Mouse (Mus musculus) ES-Bruce4 (cell line): ENCODE results near the gene Abca4. TPM values are rescaled to one million over a fixed set of nuclear protein-coding genes. Genes with fewer than 3 reads are reported as not detected.

Experiments
- H3K27ac ChIP-seq: 2 replicates; pipeline ENCODE4 v1.5.1; 2012; ENCODE audit warnings: low read length, inconsistent platforms; ENCODE audit not compliant: insufficient read depth
- H3K27me3 ChIP-seq: 2 replicates; pipeline ENCODE4 v1.6.1; 2012; ENCODE audit warnings: mild to moderate bottlenecking, low read length, inconsistent platforms; ENCODE audit not compliant: control insufficient read depth, poor library complexity, insufficient read depth, severe bottlenecking
- H3K36me3 ChIP-seq: 2 replicates; pipeline ENCODE4 v1.6.1; 2012; ENCODE audit warnings: inconsistent platforms, mild to moderate bottlenecking, low read length, moderate library complexity; ENCODE audit not compliant: control insufficient read depth, poor library complexity, insufficient read depth, severe bottlenecking
- H3K4me1 ChIP-seq: one replicate; pipeline ENCODE4 v1.8.1; 2011; ENCODE audit warnings: low read length; ENCODE audit not compliant: control insufficient read depth, insufficient read depth
- H3K4me3 ChIP-seq: 2 replicates; pipeline ENCODE4 v1.5.1; 2011; ENCODE audit warnings: low read depth, mild to moderate bottlenecking, low read length
- H3K9ac ChIP-seq: 2 replicates; pipeline ENCODE4 v1.6.1; 2012; ENCODE audit warnings: low read depth, mild to moderate bottlenecking, inconsistent platforms; ENCODE audit not compliant: poor library complexity, severe bottlenecking
- H3K9me3 ChIP-seq: replicated peaks from 2 replicates; pipeline ENCODE4 v1.6.1; 2012; ENCODE audit warnings: mild to moderate bottlenecking, low read length, inconsistent platforms; ENCODE audit not compliant: control insufficient read depth, poor library complexity, insufficient read depth, severe bottlenecking
- CTCF ChIP-seq: IDR thresholded peaks from one replicate; pipeline ENCODE4 v1.8.1; 2011; ENCODE audit warnings: low read depth, low read length
- EP300 ChIP-seq: IDR thresholded peaks from 2 replicates; pipeline ENCODE4 v1.6.1; 2011; ENCODE audit warnings: low read depth, low read length; ENCODE audit not compliant: insufficient read depth
- POLR2A ChIP-seq: IDR thresholded peaks from one replicate; pipeline ENCODE4 v1.8.1; 2011; ENCODE audit warnings: low read length; ENCODE audit not compliant: insufficient read depth
- polyA plus RNA-seq: library from polyadenylated mRNA; stranded (reverse); fragments of >200 nt; gene quantifications from 2 replicates; pipeline ENCODE4 v1.2.4, GENCODE M21; 2011; ENCODE audit warnings: low read depth; ENCODE audit not compliant: missing spikeins, insufficient read depth, insufficient read length

The Abca4 gene
- polyA plus RNA-seq, 1 experiment, result 0.81 TPM

- H3K4me3 ChIP-seq, result no peak overlapping the region
- no peaks in the 10 kb centered on the region for H3K9me3 ChIP-seq
- H3K36me3 ChIP-seq, result no peaks in the 10 kb centered on the region
- TF ChIP-seq EP300, result no peak
- TF ChIP-seq POLR2A, result no peak
- TF ChIP-seq CTCF, result no peak
- no peak overlapping the region for H3K9ac ChIP-seq
- no peaks in the 10 kb centered on the region for H3K4me1 ChIP-seq
- no peaks in the 10 kb centered on the region for H3K27me3 ChIP-seq
- H3K27ac ChIP-seq, result no peak overlapping the region
These were observed 115.2 kb downstream of the Abca4 start for GRCm38 (mm10) chr3:122159447-122159846.

GRCm38 (mm10) chr3:122169616-122170178 is 125.5 kb downstream of the Abca4 start:
- H3K4me3 ChIP-seq, result no peak overlapping the region

GRCm38 (mm10) chr3:122170621-122171309 is 126.5 kb downstream of the Abca4 start:
- Histone ChIP-seq H3K9ac (no peak overlapping the region), H3K9me3 (no peaks in the 10 kb centered on the region), H3K4me1 (no peaks in the 10 kb centered on the region), H3K36me3 (no peaks in the 10 kb centered on the region), H3K4me3 (no peak overlapping the region), H3K27me3 (no peaks in the 10 kb centered on the region), H3K27ac (no peak overlapping the region)
- TF ChIP-seq POLR2A (no peak), CTCF (no peak), EP300 (no peak)

More at GRCm38 (mm10) chr3:122169616-122170178, 125.5 kb downstream of the Abca4 start:
- TF ChIP-seq CTCF (peak; percentile 97), POLR2A (no peak)
- Histone ChIP-seq H3K4me1 (no peaks in the 10 kb centered on the region), H3K27ac (no peak overlapping the region), H3K27me3 (no peaks in the 10 kb centered on the region), H3K9me3 (no peaks in the 10 kb centered on the region), H3K9ac (no peak overlapping the region), H3K36me3 (no peaks in the 10 kb centered on the region)

GRCm38 (mm10) chr3:122173526-122174150 is 129.4 kb downstream of the Abca4 start:
- Histone ChIP-seq H3K36me3 (no peaks in the 10 kb centered on the region), H3K9ac (no peak overlapping the region), H3K4me3 (no peak overlapping the region), H3K9me3 (no peaks in the 10 kb centered on the region), H3K4me1 (no peaks in the 10 kb centered on the region), H3K27ac (no peak overlapping the region), H3K27me3 (no peaks in the 10 kb centered on the region)
- no peak for TF ChIP-seq CTCF
- no peak for TF ChIP-seq EP300
- no peak for TF ChIP-seq POLR2A

GRCm38 (mm10) chr3:122176018-122176417 is 131.8 kb downstream of the Abca4 start:
- TF ChIP-seq CTCF (no peak), EP300 (no peak), POLR2A (no peak)
- no peak overlapping the region for H3K9ac ChIP-seq
- no peak overlapping the region for H3K4me3 ChIP-seq
- H3K4me1 ChIP-seq, result no peaks in the 10 kb centered on the region
- H3K9me3 ChIP-seq, result no peaks in the 10 kb centered on the region
- no peaks in the 10 kb centered on the region for H3K27me3 ChIP-seq
- H3K36me3 ChIP-seq, result no peaks in the 10 kb centered on the region
- no peak overlapping the region for H3K27ac ChIP-seq

GRCm38 (mm10) chr3:122176706-122177390 is 132.6 kb downstream of the Abca4 start:
- Histone ChIP-seq H3K9me3 (no peaks in the 10 kb centered on the region), H3K4me1 (no peaks in the 10 kb centered on the region), H3K4me3 (no peak overlapping the region), H3K36me3 (no peaks in the 10 kb centered on the region), H3K27me3 (no peaks in the 10 kb centered on the region), H3K27ac (no peak overlapping the region), H3K9ac (no peak overlapping the region)
- TF ChIP-seq CTCF, result no peak
- no peak for TF ChIP-seq POLR2A
- TF ChIP-seq EP300, result no peak
